Mouse (Mus musculus) lung, embryonic 16.5 days (tissue): Measurements from ENCODE around the gene Rnaset2a. TPM values are rescaled to one million over a fixed set of nuclear protein-coding genes. Genes with fewer than 3 reads are reported as not detected.
A peak's percentile ranks its signal among the peaks of the same experiment; 100 is the strongest.
"Not testable (repeated sequence)": the region's sequence is repeated elsewhere in the genome, so short reads cannot be mapped to it uniquely, and the experiment has no call there.

Experiments
- ATAC-seq: fragments of 200-750 bp; cut with Nextera tagmentation; 2 replicates; pipeline ENCODE4 v1.8.0; 2017; ENCODE audit warnings: low read depth, mild to moderate bottlenecking, moderate library complexity
- H3K27ac ChIP-seq: fragments of 300-500 bp; sonication (generic); 2 replicates; pipeline ENCODE4 v1.5.1; 2014; ENCODE audit warnings: mild to moderate bottlenecking, control low read depth, low read length
- H3K27me3 ChIP-seq: fragments of 300-500 bp; sonication (generic); 2 replicates; pipeline ENCODE4 v1.6.1; 2014; ENCODE audit warnings: low read depth, low read length, mixed read lengths; ENCODE audit not compliant: control insufficient read depth, insufficient read depth
- H3K36me3 ChIP-seq: fragments of 300-500 bp; sonication (generic); 2 replicates; pipeline ENCODE4 v1.6.1; 2014; ENCODE audit warnings: low read length; ENCODE audit not compliant: control insufficient read depth, insufficient read depth
- H3K4me1 ChIP-seq: fragments of 300-500 bp; sonication (generic); replicated peaks from 2 replicates; pipeline ENCODE4 v1.6.1; 2014; ENCODE audit warnings: low read length, mixed read lengths; ENCODE audit not compliant: control insufficient read depth, insufficient read depth
- H3K4me2 ChIP-seq: fragments of 300-500 bp; sonication (generic); 2 replicates; pipeline ENCODE4 v1.6.1; 2014; ENCODE audit warnings: low read depth, low read length, control low read depth
- H3K4me3 ChIP-seq: fragments of 300-500 bp; sonication (generic); 2 replicates; pipeline ENCODE4 v1.5.1; 2014; ENCODE audit warnings: mild to moderate bottlenecking, low read length, control low read depth
- H3K9ac ChIP-seq: fragments of 300-500 bp; sonication (generic); 2 replicates; pipeline ENCODE4 v1.6.1; 2014; ENCODE audit warnings: low read length, control low read depth
- H3K9me3 ChIP-seq: fragments of 300-500 bp; sonication (generic); 2 replicates; pipeline ENCODE4 v1.6.1; 2016; ENCODE audit warnings: low read length; ENCODE audit not compliant: control insufficient read depth
- WGBS: fragments of 180-500 bp; shearing (Covaris S2); extraction: QIAGEN DNeasy Blood & Tissue Kit; methylation state at CpG from one replicate; pipeline ENCODE4 v1.1.7; 2014; 5-methylcytosine and 5-hydroxymethylcytosine counted together
- polyA plus RNA-seq: library from polyadenylated mRNA; unstranded; fragments of >200 nt; fragmentation: Nextera tagmentation; extraction: Ambion mirVana; gene quantifications from 2 replicates; pipeline ENCODE4 v1.2.1, GENCODE M21; 2015

The Rnaset2a gene
- polyA plus RNA-seq, 1 experiment from 2014 or later: 40.1 TPM

DNA sequence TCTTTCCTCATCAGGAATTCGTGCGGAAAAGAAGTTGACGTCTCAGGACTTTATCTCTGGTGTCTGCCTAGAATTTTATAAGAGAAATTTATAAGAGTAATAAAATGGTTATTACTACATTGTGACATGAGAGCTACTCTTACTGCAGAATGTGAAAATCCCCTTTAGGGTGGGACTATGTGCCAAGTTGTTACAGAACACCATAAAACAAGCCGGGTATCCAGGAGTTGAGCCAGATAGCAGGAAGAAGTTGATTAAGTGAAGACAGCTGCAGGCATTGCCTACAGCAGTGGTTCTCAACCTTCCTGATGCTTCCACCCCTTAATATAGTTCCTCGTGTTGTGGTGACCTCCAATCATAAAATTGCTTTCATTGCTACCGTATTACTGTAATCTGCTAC lies 31.0 kb downstream of the Rnaset2a start:
- WGBS: no CpG with 5 or more reads among the region's 6 CpGs
- H3K27ac ChIP-seq, H3K9ac ChIP-seq, H3K4me1 ChIP-seq, H3K9me3 ChIP-seq, ATAC-seq, H3K36me3 ChIP-seq, H3K4me3 ChIP-seq, H3K4me2 ChIP-seq, H3K27me3 ChIP-seq: not testable (repeated sequence)

DNA sequence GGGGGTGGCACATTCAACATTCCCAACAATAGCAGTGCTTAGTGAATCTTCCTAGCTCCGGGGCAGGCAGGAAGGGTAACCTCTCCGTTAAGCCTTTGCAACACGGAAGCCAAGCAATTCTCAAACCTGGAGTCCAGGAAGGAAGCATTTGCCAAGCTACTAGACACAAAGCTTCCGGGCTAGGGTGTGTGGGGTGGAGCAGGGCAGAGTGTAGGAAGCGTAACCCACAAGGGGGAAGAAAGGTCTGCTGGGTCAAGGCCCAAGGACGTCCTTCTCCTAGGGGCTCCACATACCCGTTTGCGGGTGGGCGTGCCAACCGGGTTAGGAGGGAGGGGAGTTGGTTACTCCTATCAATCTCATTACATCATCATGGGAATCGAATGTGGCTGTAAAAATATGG lies 31.5 kb downstream of the Rnaset2a start:
- ATAC-seq: peak; percentile 43; the same call in 1 of the 2 replicates
- not testable (repeated sequence) for H3K4me2 ChIP-seq, H3K9me3 ChIP-seq, H3K9ac ChIP-seq, H3K4me1 ChIP-seq, H3K27ac ChIP-seq, H3K27me3 ChIP-seq, H3K36me3 ChIP-seq, H3K4me3 ChIP-seq
- WGBS: 61% methylated on average over 6 of the region's 11 CpGs

DNA sequence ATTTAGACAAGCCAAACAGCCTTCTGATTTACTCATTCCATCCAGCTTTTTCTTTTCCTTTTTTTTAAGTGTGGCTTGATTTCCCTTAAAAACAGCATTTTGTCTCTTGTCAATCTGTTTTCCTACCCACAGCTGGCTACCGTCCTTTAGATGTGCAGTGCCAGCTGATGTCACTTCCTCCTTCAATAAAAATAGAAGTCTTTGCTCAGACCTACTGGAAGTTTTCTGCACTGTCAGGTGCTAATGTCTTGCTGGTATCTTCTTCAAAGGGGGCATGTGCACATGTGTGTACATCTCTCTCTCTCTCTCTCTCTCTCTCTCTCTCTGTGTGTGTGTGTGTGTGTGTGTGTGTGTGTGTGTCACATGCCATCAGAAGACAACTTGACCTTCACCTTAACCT lies 35.7 kb downstream of the Rnaset2a start:
- no CpG with 5 or more reads among the region's 1 CpGs for WGBS
- H3K27ac ChIP-seq, H3K4me1 ChIP-seq, ATAC-seq, H3K27me3 ChIP-seq, H3K36me3 ChIP-seq, H3K4me2 ChIP-seq, H3K9me3 ChIP-seq, H3K4me3 ChIP-seq, H3K9ac ChIP-seq: not testable (repeated sequence)

DNA sequence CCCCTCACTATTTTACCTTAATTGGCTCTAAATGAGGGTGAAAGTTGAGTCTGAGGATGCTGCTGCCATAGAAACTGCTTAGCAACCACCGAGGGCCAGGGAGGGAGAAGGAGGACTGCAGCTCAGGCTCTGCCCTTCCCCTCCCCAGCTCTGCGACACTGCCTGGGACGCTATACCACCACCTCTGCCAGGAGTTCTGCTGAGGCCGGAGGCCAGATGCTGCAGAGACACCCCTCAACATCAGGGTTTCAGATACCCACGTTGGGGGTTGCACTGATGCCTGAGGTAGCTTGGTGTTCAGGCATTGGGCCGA lies 46.6 kb downstream of the Rnaset2a start:
- H3K4me1 ChIP-seq, H3K4me2 ChIP-seq, H3K4me3 ChIP-seq, H3K27me3 ChIP-seq, H3K9ac ChIP-seq, H3K36me3 ChIP-seq, H3K9me3 ChIP-seq, H3K27ac ChIP-seq, ATAC-seq: not testable (repeated sequence)
- WGBS: 53% methylated on average over 3 of the region's 6 CpGs

DNA sequence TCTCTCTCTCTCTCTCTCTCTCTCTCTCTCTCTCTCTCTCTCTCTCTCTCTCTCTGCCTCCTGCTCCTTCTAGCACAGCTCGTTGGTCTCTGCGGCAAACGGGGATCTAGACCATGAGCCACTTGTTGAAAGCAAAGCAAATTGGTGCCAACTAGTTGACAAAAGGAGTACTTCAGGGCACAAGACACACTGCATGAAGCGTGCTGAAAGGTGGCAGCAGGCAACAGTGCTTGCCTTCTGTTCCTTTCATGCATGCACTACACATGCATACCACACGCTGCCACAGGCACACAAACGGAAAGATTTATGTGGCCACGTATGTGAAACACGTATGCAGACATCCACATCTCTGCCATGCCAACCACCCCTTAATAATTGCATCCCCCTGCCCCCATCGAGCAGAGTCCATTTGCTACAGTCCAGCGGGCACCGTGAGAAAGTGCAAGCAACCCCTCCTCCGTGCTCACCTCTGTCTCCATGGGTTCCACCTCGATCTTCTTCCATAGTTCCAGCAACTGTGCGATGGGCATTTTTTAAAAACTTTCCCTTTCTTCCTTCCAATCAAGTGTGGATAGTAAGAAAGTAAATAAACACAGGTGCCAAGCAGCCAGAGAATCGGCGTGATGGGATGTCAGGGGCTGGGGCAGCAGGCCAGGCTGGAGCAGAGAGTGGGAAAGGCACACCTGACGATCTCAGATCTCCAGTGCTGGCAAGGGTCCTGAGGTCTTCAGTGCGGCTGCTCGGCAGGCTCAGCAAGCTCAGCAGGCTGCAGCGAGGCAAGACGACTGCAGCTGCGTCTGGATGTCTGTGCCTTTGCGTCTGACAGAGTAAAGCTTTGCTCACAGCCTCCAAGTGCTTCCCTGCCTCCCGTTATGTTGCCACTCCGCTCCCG lies 47.2 kb downstream of the Rnaset2a start:
- ATAC-seq, H3K9me3 ChIP-seq, H3K4me3 ChIP-seq, H3K4me2 ChIP-seq, H3K27ac ChIP-seq, H3K27me3 ChIP-seq, H3K36me3 ChIP-seq, H3K4me1 ChIP-seq, H3K9ac ChIP-seq: not testable (repeated sequence)
- 40% methylated on average over 6 of the region's 26 CpGs for WGBS

DNA sequence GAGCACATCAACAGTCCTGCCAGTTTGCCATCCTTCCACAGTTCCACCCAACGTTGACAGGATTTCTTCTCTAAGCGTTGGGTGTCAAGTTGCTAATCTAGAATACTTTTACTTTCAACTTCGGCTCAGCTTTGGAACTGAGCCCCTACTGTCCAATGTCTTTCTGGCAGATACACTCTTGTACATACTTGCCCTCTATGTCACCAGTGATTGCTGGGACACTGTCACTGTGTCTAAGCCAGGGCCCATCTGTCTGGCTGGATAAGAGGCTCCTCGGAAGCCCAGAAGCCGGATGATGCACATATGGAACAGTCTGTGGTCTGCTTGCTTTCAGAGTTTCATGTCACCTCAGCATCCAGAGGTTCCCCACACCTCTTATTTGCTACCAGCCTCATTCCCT lies 51.7 kb downstream of the Rnaset2a start:
- H3K9me3 ChIP-seq, H3K9ac ChIP-seq, H3K4me3 ChIP-seq, H3K4me1 ChIP-seq, H3K36me3 ChIP-seq, H3K4me2 ChIP-seq, ATAC-seq, H3K27ac ChIP-seq, H3K27me3 ChIP-seq: not testable (repeated sequence)
- WGBS: 57% methylated on average over 3 of the region's 5 CpGs

DNA sequence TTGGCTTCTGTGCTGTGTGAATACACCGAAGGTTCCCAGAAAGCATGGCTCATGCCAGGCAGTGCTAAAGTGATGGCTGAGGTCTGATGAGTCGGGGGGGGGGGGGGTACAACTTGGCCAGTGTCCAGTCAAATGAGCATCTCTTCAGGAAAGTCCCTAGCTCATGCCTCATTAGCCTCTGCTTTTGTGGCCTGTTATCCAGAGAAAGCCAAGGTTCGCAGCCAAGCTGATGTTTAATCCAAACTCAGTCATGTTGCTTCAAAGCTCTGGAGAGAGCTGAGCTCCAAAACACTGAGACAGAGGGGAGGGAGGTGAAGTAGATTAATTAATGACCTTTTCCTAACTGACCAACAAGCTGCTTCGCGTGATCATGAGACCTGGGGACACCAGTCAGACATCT lies 52.2 kb downstream of the Rnaset2a start:
- 45% methylated on average over 2 of the region's 5 CpGs for WGBS
- not testable (repeated sequence) for H3K4me3 ChIP-seq, H3K9ac ChIP-seq, H3K4me1 ChIP-seq, ATAC-seq, H3K9me3 ChIP-seq, H3K27me3 ChIP-seq, H3K27ac ChIP-seq, H3K4me2 ChIP-seq, H3K36me3 ChIP-seq

DNA sequence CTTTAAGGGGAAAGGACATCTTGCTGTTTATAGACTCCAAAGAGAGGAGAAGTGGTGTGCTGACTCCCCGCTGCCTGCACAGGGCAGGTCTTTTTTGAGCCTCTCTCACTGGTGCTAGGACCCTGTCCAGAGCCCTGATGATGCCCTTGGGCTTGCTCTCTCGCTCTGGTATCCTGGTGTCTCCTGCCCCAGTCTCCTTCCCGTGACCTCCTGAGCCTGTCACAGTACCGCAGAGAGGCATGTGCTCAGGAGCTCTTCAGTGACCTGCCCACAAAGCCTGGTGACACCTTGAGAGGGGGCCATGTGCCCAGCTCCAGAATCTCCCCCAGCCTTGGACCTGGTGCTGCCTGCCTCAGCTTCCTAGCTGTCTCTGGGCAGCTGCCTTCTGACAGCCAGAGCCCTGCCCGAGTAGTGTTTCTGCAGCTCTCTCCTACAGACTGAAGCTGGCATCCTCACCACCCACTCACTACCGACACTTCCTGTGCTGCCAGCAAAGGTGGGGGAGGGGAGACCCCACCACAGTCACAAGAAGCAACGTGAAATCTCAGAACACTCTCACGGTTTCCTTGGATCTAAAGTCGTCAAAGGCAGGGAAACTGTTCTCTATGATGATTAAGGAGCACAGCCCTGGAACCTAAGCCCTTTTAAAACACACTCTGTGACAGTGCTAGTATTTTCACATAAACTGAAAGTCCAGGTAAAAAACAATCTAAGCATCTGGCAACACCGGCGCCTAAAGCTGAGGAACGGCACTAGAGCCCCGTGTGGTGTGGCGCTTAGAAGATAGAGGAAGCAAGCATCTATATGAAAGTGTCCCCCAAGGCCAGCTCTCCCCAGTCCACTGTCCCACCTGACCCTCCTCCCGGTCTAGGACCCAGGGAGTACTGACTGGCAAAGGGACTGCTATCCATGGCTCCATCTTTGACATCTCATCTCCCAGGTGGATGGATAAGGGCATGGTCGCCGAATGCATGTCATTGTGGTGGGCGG lies 55.1 kb downstream of the Rnaset2a start:
- not testable (repeated sequence) for H3K4me3 ChIP-seq, H3K4me1 ChIP-seq, H3K36me3 ChIP-seq, H3K27ac ChIP-seq, H3K27me3 ChIP-seq, ATAC-seq, H3K9ac ChIP-seq, H3K9me3 ChIP-seq, H3K4me2 ChIP-seq
- WGBS: 37% methylated on average over 3 of the region's 18 CpGs

DNA sequence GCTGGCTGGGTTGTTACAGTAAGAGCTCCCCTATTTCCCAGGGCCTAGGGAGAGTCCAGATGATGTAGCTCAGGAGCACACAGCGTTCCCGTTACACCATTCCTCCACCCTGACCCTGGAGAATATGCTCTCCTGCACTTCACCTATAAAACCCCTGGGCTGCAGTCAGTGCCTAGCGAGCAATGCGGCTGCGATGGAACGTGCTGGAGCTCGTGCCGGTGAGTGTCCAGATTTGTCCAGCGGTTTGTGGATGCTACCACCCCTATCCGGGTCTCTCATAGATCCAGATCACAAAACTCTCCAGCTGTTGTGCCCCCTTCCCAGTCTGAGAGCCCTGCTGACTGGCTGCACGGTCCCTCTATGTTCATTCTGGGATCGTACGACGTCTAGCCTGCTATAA lies 56.6 kb downstream of the Rnaset2a start:
- not testable (repeated sequence) for H3K4me2 ChIP-seq, H3K27ac ChIP-seq, H3K27me3 ChIP-seq, H3K36me3 ChIP-seq, H3K4me1 ChIP-seq, H3K9ac ChIP-seq, ATAC-seq, H3K4me3 ChIP-seq, H3K9me3 ChIP-seq
- WGBS: 90% methylated on average over 14 of the region's 14 CpGs
